Mouse (Mus musculus) midbrain, embryonic 11.5 days (tissue): ENCODE measurements at regions not wholly inside any gene's neighbourhood (a gene's known extent, or its start where the extent isn't known, plus 50 kb on each side); places are given as distances from the start of the nearest gene placed in this dataset.
A peak's percentile ranks its signal among the peaks of the same experiment; 100 is the strongest.

Source experiments
- ATAC-seq: fragments of 200-750 bp; cut with Nextera tagmentation; 2 replicates; pipeline ENCODE4 v1.8.0; 2017; ENCODE audit warnings: moderate TSS enrichment, moderate library complexity; ENCODE audit not compliant: low FRiP score
- DNase-seq: peaks from one replicate; pipeline ENCODE4 v3.0.0; 2015; ENCODE audit warnings: low spot score; ENCODE audit errors: missing footprints
- H3K27ac ChIP-seq: fragments of 300-500 bp; sonication (generic); 2 replicates; pipeline ENCODE4 v1.5.1; 2014; ENCODE audit warnings: low read depth, low read length
- H3K27me3 ChIP-seq: fragments of 300-500 bp; sonication (generic); 2 replicates; pipeline ENCODE4 v1.6.1; 2014; ENCODE audit warnings: mild to moderate bottlenecking, low read length, moderate library complexity, mixed read lengths; ENCODE audit not compliant: control insufficient read depth, insufficient read depth
- H3K36me3 ChIP-seq: fragments of 300-500 bp; sonication (generic); 2 replicates; pipeline ENCODE4 v1.6.1; 2014; ENCODE audit warnings: mild to moderate bottlenecking, low read length, moderate library complexity, mixed read lengths; ENCODE audit not compliant: control insufficient read depth, insufficient read depth
- H3K4me1 ChIP-seq: fragments of 300-500 bp; sonication (generic); 2 replicates; pipeline ENCODE4 v1.6.1; 2014; ENCODE audit warnings: low read length; ENCODE audit not compliant: control insufficient read depth, insufficient read depth
- H3K4me2 ChIP-seq: fragments of 300-500 bp; sonication (generic); 2 replicates; pipeline ENCODE4 v1.6.1; 2014; ENCODE audit warnings: mild to moderate bottlenecking, moderate library complexity
- H3K4me3 ChIP-seq: fragments of 300-500 bp; sonication (generic); 2 replicates; pipeline ENCODE4 v1.5.1; 2014; ENCODE audit warnings: low read depth, low read length
- H3K9ac ChIP-seq: fragments of 300-500 bp; sonication (generic); 2 replicates; pipeline ENCODE4 v1.6.1; 2014; ENCODE audit warnings: low read length
- H3K9me3 ChIP-seq: fragments of 300-500 bp; sonication (generic); 2 replicates; pipeline ENCODE4 v1.6.1; 2016; ENCODE audit warnings: low read length; ENCODE audit not compliant: control insufficient read depth
- WGBS: fragments of 180-500 bp; shearing (Covaris S2); extraction: QIAGEN DNeasy Blood & Tissue Kit; methylation state at CpG from one replicate; pipeline ENCODE4 v1.1.7; 2014; 5-methylcytosine and 5-hydroxymethylcytosine counted together

DNA sequence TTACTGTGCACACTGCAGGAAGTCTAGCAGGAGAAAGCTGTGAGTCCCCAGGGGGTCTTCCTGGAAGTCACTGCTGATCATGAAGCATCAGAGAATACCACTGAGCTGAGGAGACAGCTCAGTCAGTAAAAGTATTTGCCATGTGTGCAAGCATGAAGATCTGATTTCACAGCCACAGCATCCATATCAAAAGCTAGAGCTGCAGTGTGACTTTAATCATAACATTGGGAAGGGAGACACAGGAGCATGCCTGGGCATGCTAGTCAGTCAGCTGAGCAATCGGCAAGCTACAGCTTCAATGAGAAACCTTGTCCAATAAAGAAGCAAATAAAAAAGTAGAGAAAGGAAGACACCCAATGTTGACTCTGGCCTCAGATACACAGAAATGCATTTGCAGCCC, 168.9 kb downstream of the Cst10 start:
- H3K9me3 ChIP-seq, result no peaks in the 10 kb centered on the region
- DNase-seq (peak; percentile 76), ATAC-seq (no peak)
- H3K36me3 ChIP-seq, result no peaks in the 10 kb centered on the region
- no peak overlapping the region for H3K4me2 ChIP-seq
- H3K27ac ChIP-seq, result no peak overlapping the region
- WGBS, result 81% methylated on average over 1 of the region's 1 CpGs
- H3K4me3 ChIP-seq, result no peak overlapping the region
- H3K27me3 ChIP-seq, result no peaks in the 10 kb centered on the region
- no peak overlapping the region for H3K9ac ChIP-seq
- no peaks in the 10 kb centered on the region for H3K4me1 ChIP-seq

DNA sequence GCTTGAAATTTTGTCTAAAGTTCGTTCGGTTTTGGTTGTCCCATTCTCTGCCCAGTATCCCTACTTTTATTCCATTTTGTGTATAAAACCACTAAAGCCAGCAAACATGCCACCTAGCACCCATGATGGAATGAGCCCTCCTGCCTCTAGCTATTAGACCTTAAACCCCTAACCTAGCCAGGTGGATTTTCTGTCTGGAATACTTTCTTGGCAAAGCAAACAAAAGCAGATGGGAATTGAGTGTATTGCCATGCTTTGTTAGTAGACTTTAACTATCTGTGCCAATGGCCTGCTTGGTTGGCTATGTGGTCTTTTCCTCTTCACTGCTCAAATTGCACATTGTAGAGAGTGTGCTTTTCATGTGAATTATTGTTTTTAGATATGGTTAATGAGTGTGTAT, 197.7 kb downstream of the Cst10 start:
- no peaks in the 10 kb centered on the region for H3K36me3 ChIP-seq
- no peak overlapping the region for H3K9ac ChIP-seq
- 80% methylated on average over 2 of the region's 2 CpGs for WGBS
- no peak overlapping the region for H3K4me2 ChIP-seq
- DNase-seq (no peak), ATAC-seq (no peak)
- H3K9me3 ChIP-seq, result no peaks in the 10 kb centered on the region
- H3K4me1 ChIP-seq, result no peaks in the 10 kb centered on the region
- no peak overlapping the region for H3K4me3 ChIP-seq
- H3K27me3 ChIP-seq, result no peaks in the 10 kb centered on the region
- no peak overlapping the region for H3K27ac ChIP-seq

DNA sequence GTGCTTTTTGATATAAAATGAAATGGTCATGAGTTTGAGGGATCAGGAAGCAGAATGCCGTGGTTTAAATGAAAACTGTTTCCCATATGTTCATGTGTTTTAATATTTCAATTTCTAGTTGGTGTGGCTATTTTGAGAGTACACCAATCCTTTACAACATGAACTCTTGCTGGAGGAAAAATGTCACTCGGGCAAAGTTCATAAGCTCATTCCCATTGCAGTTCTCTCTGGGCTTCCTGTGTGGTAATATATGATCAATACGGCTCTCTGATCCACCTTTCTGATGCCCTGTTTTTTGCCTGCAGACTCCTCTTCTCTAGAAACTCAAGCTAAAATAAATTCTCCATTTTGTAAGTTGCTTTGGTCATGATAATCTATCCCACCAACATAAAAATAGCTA, 208.5 kb downstream of the Cst10 start:
- ATAC-seq, result no peak
- WGBS, result 87% methylated on average over 3 of the region's 3 CpGs
- no peaks in the 10 kb centered on the region for H3K27me3 ChIP-seq
- no peaks in the 10 kb centered on the region for H3K36me3 ChIP-seq
- no peaks in the 10 kb centered on the region for H3K4me1 ChIP-seq
- no peak overlapping the region for H3K4me3 ChIP-seq
- no peak for DNase-seq
- no peak overlapping the region for H3K4me2 ChIP-seq
- no peak overlapping the region for H3K9ac ChIP-seq
- no peaks in the 10 kb centered on the region for H3K9me3 ChIP-seq
- H3K27ac ChIP-seq, result no peak overlapping the region

DNA sequence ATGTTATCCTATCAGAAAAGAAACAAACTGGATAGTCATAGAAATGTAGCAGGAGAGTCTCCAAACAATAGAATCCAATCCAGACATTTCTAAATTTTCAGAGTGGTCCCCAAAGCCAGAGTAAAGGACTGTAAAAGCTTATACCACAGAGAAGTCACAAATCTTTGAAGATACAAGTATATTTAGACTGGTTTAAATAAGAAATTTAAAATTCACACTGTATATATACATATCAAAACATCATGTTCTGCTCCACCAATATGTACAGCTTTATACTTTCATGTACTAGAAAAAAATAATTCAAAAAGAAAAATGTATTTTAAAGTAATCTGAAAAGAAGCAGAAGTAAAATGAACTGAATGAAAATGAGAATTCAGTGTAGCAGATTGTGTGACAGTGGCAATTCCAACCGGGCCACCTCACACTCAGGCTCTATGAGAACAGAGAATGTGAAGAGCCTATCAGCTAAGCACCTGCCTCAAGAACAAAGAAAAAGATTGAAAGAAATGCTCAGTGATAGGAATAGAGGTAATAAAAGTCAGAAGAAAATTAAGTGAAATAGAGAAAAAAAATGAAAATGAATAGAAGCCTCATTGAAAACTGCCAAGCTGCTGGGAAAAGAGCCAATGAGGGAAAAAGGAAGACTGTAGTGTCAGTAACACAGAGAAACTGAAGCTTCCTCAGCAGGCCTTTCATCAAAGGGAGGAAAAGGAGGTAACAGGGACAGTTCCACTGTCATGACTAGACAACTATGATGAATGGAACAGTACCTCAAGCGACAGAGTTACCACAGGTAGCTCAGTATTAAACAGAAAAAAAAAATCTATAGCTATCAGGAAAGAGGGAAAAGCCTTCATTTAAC, 209.5 kb downstream of the Cst10 start:
- Histone ChIP-seq H3K27me3 (no peaks in the 10 kb centered on the region), H3K4me1 (no peaks in the 10 kb centered on the region), H3K27ac (no peak overlapping the region), H3K36me3 (no peaks in the 10 kb centered on the region), H3K9ac (no peak overlapping the region), H3K4me3 (no peak overlapping the region), H3K9me3 (no peaks in the 10 kb centered on the region), H3K4me2 (no peak overlapping the region)
- 83% methylated on average over 2 of the region's 2 CpGs for WGBS
- ATAC-seq, result no peak
- no peak for DNase-seq

DNA sequence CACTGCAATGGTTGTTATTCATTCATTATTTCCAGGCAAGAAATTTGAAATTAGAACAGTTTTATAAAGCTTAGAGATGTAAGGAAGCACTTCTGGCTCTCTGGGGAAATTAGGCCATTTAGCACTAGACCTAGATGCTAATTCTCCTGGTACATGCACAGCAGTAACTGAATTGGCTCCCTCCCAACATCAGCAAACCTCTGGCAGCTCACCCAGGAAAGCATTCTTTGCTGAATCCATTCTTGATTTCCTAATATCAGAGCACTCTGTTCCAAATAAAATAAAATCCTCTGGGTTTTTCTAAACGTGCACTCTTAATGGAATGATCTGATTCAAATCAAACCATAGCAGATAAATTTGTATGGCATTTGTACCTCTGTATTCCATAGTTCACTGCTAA, 203.4 kb upstream of the Syndig1 start:
- H3K9ac ChIP-seq, result no peak overlapping the region
- no peaks in the 10 kb centered on the region for H3K4me1 ChIP-seq
- WGBS, result 75% methylated on average over 1 of the region's 1 CpGs
- H3K4me2 ChIP-seq, result no peak overlapping the region
- ATAC-seq (no peak), DNase-seq (no peak)
- no peak overlapping the region for H3K27ac ChIP-seq
- H3K9me3 ChIP-seq, result no peaks in the 10 kb centered on the region
- no peaks in the 10 kb centered on the region for H3K27me3 ChIP-seq
- H3K36me3 ChIP-seq, result no peaks in the 10 kb centered on the region
- H3K4me3 ChIP-seq, result no peak overlapping the region

DNA sequence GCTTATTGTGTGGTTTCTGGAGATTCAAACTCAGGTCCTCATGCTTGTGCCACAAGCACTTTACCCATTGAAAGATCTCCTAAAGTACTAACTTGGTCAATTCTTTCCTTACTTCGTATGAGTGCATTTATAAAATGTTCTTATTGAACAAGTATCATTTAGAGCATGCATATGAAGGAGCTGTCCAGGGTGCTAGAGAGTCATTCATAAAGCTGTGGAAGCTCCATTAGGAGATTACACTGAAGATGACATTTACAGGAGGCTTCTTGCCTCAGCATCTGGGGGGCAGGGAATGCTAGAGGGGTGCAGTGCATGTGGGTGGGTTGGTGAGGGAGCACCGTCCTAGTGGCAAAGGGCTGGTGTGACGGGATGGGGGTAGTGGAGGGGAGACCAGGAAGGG, 187.8 kb upstream of the Syndig1 start:
- Histone ChIP-seq H3K27ac (no peak overlapping the region), H3K4me2 (no peak overlapping the region), H3K27me3 (no peaks in the 10 kb centered on the region), H3K36me3 (no peaks in the 10 kb centered on the region), H3K4me3 (no peak overlapping the region), H3K9me3 (no peaks in the 10 kb centered on the region), H3K4me1 (no peaks in the 10 kb centered on the region), H3K9ac (no peak overlapping the region)
- no peak for ATAC-seq
- DNase-seq, result no peak
- WGBS, result 81% methylated on average over 3 of the region's 3 CpGs

DNA sequence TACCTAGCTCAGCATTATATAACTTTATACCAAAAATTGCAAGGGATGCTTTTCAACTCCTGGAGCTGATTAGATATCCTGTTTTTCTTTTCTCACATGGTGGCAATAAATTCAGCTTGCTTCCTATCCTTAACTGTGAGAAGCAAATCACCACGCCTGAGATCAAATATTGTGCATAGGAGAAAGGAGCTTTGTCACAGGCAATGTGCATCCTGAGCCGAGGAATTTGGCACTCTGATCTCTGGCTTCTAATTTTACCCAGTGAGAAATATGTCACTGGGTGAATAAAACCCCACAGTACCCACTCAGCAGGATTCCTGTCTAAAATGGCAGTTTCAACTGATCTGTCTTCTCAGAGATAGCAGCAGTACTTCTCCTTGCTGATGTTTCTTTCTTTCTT, 177.2 kb upstream of the Syndig1 start:
- H3K27ac ChIP-seq, result no peak overlapping the region
- no peak for DNase-seq
- no peak overlapping the region for H3K9ac ChIP-seq
- no peaks in the 10 kb centered on the region for H3K9me3 ChIP-seq
- H3K4me3 ChIP-seq, result no peak overlapping the region
- no peak overlapping the region for H3K4me2 ChIP-seq
- no peak for ATAC-seq
- no peaks in the 10 kb centered on the region for H3K36me3 ChIP-seq
- 75% methylated on average over 2 of the region's 2 CpGs for WGBS
- no peaks in the 10 kb centered on the region for H3K27me3 ChIP-seq
- H3K4me1 ChIP-seq, result no peaks in the 10 kb centered on the region

DNA sequence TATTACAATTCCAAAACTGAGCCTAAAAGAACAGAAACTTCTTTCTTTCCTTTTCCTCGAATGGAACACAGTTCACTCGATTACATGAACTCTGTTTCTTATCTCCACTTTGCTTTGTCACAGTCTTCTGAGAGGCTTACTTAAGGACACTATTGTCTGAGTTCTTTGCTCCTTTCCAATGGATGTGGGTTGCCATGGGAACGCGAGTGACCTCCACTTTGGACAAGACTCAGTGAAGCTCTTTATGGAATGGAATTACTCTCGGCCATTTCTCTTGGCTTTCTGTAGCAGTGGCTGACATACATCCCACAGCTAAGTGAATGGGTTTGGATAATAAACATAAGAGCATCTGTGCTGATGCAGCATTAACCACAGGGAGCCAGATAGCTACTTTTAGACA, 167.9 kb upstream of the Syndig1 start:
- Histone ChIP-seq H3K4me2 (no peak overlapping the region), H3K4me3 (no peak overlapping the region), H3K27ac (no peak overlapping the region), H3K9ac (no peak overlapping the region), H3K9me3 (no peaks in the 10 kb centered on the region), H3K4me1 (peaks cover 6% of the 10 kb centered on the region; the same call in 1 of the 2 replicates), H3K36me3 (no peaks in the 10 kb centered on the region), H3K27me3 (no peaks in the 10 kb centered on the region)
- WGBS, result 39% methylated on average over 5 of the region's 5 CpGs
- ATAC-seq (peak; percentile 77), DNase-seq (no peak)

DNA sequence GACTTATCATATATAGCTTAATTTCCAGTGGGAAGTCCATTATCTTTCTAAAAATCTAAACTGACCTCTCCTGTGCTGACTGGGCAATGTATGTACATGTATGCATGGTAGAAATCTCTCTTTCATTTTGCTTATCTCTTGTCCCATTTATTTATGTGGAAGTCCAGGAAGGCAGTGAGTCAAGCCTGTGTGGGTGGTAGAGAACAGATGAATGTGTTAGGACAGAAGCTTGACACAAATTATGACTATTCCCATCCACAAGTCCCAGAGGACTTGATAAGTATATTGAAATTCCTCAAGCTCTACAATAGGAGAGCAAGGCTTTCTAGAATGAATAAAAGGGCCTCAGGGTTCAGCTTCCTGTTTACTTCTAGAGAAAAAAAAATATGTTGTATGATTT, 164.6 kb upstream of the Syndig1 start:
- DNase-seq (no peak), ATAC-seq (no peak)
- Histone ChIP-seq H3K4me1 (peaks cover 6% of the 10 kb centered on the region; the same call in 1 of the 2 replicates), H3K27me3 (no peaks in the 10 kb centered on the region), H3K36me3 (no peaks in the 10 kb centered on the region), H3K9me3 (no peaks in the 10 kb centered on the region), H3K4me2 (no peak overlapping the region), H3K9ac (no peak overlapping the region), H3K4me3 (no peak overlapping the region), H3K27ac (no peak overlapping the region)
